Mouse (Mus musculus) kidney, adult 2 months (tissue): ENCODE results near the gene Pwwp2a. TPM values are rescaled to one million over a fixed set of nuclear protein-coding genes. Genes with fewer than 3 reads are reported as not detected.

ENCODE experiments used
- DNase-seq: peaks from one replicate; pipeline ENCODE4 v3.0.0; 2021
- H3K27ac ChIP-seq: fragments of 200-500 bp; 2 replicates; pipeline ENCODE4 v1.5.1; 2012; ENCODE audit warnings: low read depth, low read length, control low read depth, inconsistent platforms; ENCODE audit not compliant: insufficient read depth
- H3K27me3 ChIP-seq: fragments of 200-500 bp; replicated peaks from 2 replicates; pipeline ENCODE4 v1.6.1; 2012; ENCODE audit warnings: mild to moderate bottlenecking, moderate library complexity, low read length, inconsistent platforms; ENCODE audit not compliant: control insufficient read depth, insufficient read depth
- H3K36me3 ChIP-seq: fragments of 200-500 bp; 2 replicates; pipeline ENCODE4 v1.6.1; 2012; ENCODE audit warnings: mild to moderate bottlenecking, moderate library complexity, low read length, inconsistent platforms; ENCODE audit not compliant: control insufficient read depth, insufficient read depth
- H3K4me1 ChIP-seq: fragments of 200-500 bp; 2 replicates; pipeline ENCODE4 v1.6.1; 2011; ENCODE audit warnings: low read length; ENCODE audit not compliant: control insufficient read depth, insufficient read depth
- H3K4me3 ChIP-seq: fragments of 200-500 bp; 2 replicates; pipeline ENCODE4 v1.5.1; 2011; ENCODE audit warnings: mild to moderate bottlenecking, low read depth, low read length, control low read depth; ENCODE audit not compliant: insufficient read depth
- CTCF ChIP-seq: fragments of 200-500 bp; conservative IDR thresholded peaks from 2 replicates; pipeline ENCODE4 v1.5.1; 2011; ENCODE audit warnings: low read depth, mild to moderate bottlenecking, control low read depth, low read length, moderate library complexity, mixed read lengths; ENCODE audit not compliant: insufficient read depth, insufficient read length
- POLR2A ChIP-seq: fragments of 200-500 bp; IDR thresholded peaks from one replicate; pipeline ENCODE4 v1.6.1; 2011; ENCODE audit warnings: low read depth, low read length, control low read depth
- WGBS: fragments of 180-500 bp; shearing (Covaris S2); methylation state at CpG from one replicate; pipeline ENCODE4 v1.1.7; 2018; 5-methylcytosine and 5-hydroxymethylcytosine counted together
- polyA plus RNA-seq: library from polyadenylated mRNA; depleted of rRNA; stranded (reverse); fragments of >200 nt; gene quantifications from 2 replicates; pipeline ENCODE4 v1.2.3, GENCODE M21; 2012

Pwwp2a gene
- polyA plus RNA-seq, 1 experiment, result 10.8 TPM

DNA sequence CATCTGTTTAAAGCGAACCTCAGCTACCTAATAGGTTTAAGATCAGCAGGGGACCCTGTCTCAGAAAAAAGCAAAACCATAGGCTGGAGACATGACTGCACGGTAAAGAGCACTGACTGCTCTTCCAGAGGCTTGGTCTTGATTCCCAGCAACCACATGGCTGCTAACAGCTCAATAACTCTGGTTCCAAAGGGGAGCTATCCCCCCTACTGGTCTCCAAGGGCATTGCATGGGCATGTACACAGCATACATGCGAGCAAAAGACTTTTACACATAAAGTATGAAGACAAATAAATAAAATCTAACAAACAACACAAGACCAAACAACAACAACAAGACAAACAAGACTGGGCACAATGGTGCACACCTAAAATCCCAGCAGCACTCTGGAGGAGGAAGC is 36.5 kb upstream of the Pwwp2a start:
- H3K4me1 ChIP-seq, result no peaks in the 10 kb centered on the region
- no peak overlapping the region for H3K27ac ChIP-seq
- no peaks in the 10 kb centered on the region for H3K36me3 ChIP-seq
- TF ChIP-seq POLR2A (no peak), CTCF (peak; percentile 34)
- DNase-seq, result no peak
- H3K4me3 ChIP-seq, result no peak overlapping the region
- WGBS, result 97% methylated on average over 3 of the region's 3 CpGs
- H3K27me3 ChIP-seq, result no peaks in the 10 kb centered on the region

DNA sequence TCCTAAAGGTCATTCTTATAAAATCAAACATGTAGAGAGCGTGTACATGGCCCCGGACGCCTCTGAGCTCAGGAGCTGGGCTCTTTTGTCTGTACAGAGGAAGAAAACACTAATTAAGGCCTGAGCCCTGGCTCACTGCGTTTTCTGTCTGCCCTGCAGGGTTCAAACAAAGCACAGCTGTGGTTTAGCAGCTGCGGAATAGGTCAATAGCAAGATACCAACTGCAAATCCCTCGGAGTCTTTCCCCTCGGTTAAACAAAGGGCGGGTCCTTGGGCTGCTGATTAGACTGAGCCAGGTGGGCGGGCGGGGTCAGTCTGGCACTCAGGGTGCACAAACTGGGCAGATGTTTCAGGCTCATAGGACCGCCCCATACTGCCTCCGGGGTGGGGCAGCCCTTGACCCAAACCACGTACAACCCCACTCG is 28.7 kb upstream of the Pwwp2a start:
- no peaks in the 10 kb centered on the region for H3K36me3 ChIP-seq
- H3K4me3 ChIP-seq, result no peak overlapping the region
- no peaks in the 10 kb centered on the region for H3K4me1 ChIP-seq
- H3K27me3 ChIP-seq, result no peaks in the 10 kb centered on the region
- no peak for DNase-seq
- no peak overlapping the region for H3K27ac ChIP-seq
- 61% methylated on average over 14 of the region's 14 CpGs for WGBS
- TF ChIP-seq CTCF (no peak), POLR2A (no peak)

DNA sequence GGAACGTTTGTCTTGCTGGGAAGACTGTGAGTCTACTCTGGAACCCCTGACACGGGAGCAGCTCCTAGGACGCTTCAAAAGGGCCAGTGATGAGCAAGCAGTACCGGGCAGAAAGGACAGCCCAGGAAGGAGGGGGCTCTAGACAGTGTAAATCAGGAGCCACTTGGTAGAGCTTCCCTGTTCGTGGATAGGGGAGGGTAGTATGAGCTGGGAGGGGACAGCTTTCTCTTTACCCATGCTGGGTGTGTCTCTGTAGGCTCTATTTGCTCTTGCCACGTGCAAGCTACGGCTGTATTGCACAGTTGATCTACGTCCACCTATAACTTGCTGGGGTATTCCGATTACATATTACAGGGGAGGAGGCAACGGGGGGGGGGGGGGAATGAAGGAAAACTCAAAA is 25.3 kb upstream of the Pwwp2a start:
- TF ChIP-seq CTCF (no peak), POLR2A (no peak)
- H3K4me1 ChIP-seq, result no peaks in the 10 kb centered on the region
- DNase-seq, result no peak
- H3K4me3 ChIP-seq, result no peak overlapping the region
- no peaks in the 10 kb centered on the region for H3K27me3 ChIP-seq
- no peak overlapping the region for H3K27ac ChIP-seq
- no peaks in the 10 kb centered on the region for H3K36me3 ChIP-seq
- 38% methylated on average over 10 of the region's 10 CpGs for WGBS

DNA sequence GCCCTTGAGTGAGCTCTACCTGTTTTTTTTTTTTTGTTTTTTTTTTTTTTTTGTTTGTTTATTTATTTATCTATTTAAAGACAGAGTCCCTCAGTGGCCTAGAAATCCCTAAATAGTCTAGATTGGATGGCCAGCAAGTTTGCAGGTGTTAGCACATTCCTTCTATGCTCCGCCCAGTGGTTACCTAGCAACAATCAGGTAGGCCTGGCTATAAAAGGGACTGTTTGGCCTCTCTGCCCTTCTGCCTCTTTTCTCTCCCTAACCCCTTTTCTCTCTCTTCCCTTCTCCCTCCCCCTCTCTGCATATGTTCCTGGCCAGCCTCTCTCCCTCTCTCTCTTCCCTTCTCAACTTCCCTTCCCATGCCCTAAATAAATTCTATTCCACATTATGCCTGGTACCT is 23.8 kb upstream of the Pwwp2a start:
- Histone ChIP-seq H3K27me3 (no peaks in the 10 kb centered on the region), H3K4me1 (no peaks in the 10 kb centered on the region), H3K36me3 (no peaks in the 10 kb centered on the region), H3K4me3 (no peak overlapping the region), H3K27ac (no peak overlapping the region)
- no peak for TF ChIP-seq CTCF
- no peak for TF ChIP-seq POLR2A
- WGBS, result 92% methylated on average over 1 of the region's 1 CpGs
- no peak for DNase-seq

DNA sequence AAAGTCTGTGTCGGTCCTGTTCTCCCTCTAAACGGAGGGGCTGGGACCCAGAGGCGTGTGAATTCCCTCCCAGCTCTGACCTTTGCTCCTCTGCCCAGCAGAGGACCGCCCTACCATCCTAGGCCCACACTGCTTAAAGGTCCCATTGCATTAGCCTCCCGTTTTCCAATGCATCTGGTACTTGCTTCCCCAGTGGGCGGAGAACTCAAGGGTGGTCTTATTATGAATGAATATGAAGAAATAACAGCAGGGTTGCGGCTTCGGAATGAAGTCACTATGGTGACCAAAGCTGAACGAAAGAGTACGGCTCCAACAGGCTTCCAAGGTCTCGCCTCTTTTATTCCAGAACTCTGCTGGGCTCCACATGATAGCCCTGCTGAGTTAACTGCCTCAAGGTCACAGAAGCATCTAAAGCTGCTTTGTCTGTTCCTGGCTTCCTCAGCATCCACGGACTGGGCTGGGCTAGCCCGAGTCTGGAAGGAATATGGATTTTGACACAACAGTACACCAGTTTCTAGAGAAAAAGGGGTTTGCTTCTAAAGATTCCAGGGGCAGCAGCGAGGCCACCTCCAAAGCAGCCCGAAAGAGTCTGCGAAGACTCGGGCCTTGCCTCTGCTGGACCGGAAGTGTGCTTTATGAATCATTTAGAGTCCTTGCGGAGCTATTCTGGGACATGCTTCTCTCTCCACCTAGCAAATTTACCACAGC is 14.6 kb upstream of the Pwwp2a start:
- no peak overlapping the region for H3K27ac ChIP-seq
- H3K27me3 ChIP-seq, result no peaks in the 10 kb centered on the region
- WGBS, result 65% methylated on average over 19 of the region's 19 CpGs
- TF ChIP-seq CTCF (no peak), POLR2A (no peak)
- DNase-seq, result peak; percentile 7
- H3K4me1 ChIP-seq, result no peaks in the 10 kb centered on the region
- no peaks in the 10 kb centered on the region for H3K36me3 ChIP-seq
- no peak overlapping the region for H3K4me3 ChIP-seq

DNA sequence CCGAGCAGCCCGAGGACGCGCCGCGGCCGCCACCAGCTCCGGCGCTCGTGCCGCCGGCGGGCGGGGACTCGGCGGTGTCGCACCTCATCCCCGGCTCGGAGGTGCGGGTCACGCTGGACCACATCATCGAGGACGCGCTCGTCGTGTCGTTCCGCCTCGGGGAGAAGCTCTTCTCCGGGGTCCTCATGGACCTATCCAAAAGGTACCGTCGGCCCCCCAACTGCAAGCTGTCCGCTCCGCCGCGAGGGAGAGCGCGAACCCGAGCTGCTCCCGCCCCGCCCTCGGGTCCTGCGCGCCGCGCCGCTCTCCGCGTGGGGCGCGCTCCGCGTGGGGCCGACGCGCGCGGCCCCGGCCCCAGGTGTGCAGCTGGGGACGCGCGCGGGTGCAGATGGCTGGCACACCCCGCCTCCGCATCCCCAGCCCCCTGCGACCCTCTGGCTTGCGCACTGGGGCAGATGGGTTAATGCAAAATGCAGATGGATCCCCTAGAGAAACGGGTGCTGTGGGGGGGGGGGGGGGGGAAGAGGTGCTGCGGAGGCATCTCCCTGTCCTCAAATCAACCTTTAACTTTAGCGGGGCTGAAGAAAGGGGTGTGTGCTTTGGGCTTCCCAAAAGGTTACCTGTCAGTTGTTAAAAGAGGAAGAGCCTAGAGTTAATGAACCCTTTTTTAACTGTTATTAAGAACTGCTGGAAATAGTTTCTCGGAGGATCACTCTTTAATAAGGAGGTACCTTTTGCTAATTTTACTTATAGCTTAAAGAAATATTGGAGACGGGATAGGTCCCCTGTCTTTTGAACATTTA is 818 bp downstream of the Pwwp2a start:
- TF ChIP-seq POLR2A, result no peak
- TF ChIP-seq CTCF, result no peak
- peak; percentile 60 for DNase-seq
- 1% methylated on average over 72 of the region's 72 CpGs for WGBS
- peaks cover 5% of the 10 kb centered on the region; the same call in 1 of the 2 replicates for H3K4me1 ChIP-seq
- peak overlapping the region; percentile 63 for H3K27ac ChIP-seq
- no peaks in the 10 kb centered on the region for H3K27me3 ChIP-seq
- H3K36me3 ChIP-seq, result peaks cover 2% of the 10 kb centered on the region; the same call in 1 of the 2 replicates
- peak overlapping the region; percentile 98 for H3K4me3 ChIP-seq

DNA sequence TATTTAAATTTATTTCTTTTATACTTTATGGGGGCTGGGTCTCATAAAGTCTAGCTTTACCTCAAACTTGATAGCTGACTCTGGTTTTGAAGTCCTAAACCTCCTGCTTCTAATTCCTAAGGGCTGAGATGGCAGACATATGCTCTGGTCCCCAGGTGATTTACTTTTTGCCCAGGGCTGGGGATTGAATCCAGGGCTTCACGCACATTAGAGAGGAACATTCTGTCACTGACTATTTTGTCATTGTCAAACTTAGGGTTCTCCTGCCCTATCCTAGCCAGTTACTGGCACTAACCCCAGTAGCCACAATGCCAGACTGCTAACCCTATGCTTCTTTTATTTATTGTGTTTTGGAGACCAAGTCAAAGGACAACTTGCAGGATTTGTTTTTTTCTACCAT is 7.1 kb downstream of the Pwwp2a start:
- WGBS, result 93% methylated on average over 1 of the region's 1 CpGs
- no peaks in the 10 kb centered on the region for H3K4me1 ChIP-seq
- no peak for TF ChIP-seq POLR2A
- no peak for TF ChIP-seq CTCF
- no peak for DNase-seq
- no peak overlapping the region for H3K4me3 ChIP-seq
- H3K36me3 ChIP-seq, result peaks cover 4% of the 10 kb centered on the region; the same call in 1 of the 2 replicates
- no peak overlapping the region for H3K27ac ChIP-seq
- no peaks in the 10 kb centered on the region for H3K27me3 ChIP-seq
